Mouse (Mus musculus): ENCODE measurements at regions not wholly inside any gene's neighbourhood (a gene's known extent, or its start where the extent isn't known, plus 50 kb on each side); places are given as distances from the start of the nearest gene placed in this dataset.

GRCm38 (mm10) chr4:33798654-33799053, 125.7 kb upstream of the Cnr1 start:
- TF ChIP-seq TCF12 (IDR thresholded peaks at IDR 0.05; ENCODE audit: low read depth, low read length) (no peak), EP300 (IDR thresholded peaks at IDR 0.05; ENCODE audit: low read length) (no peak)
- H3K4me1 ChIP-seq (ENCODE audit: control insufficient read depth in 1 of 2, insufficient read depth in 2 of 2): no peaks in the 10 kb centered on the region
- dilution Hi-C loops (cut with MboI; ENCODE audit: extremely low pct_ligation_motif_present, extremely low pct_unique_long_range_greater_than_20kb, low sequenced_read_pairs) (no loop called here), in situ Hi-C loops (cut with MboI; ENCODE audit: low pct_ligation_motif_present, low pct_unique_long_range_greater_than_20kb, low sequenced_read_pairs) (no loop called here)
- H3K9me3 ChIP-seq (replicated peaks; ENCODE audit: low read length): no peaks in the 10 kb centered on the region
- no peak overlapping the region for H3K27ac ChIP-seq (ENCODE audit: insufficient read depth, low read depth)
- DNase-seq (ENCODE audit: extremely low read depth): no peak
- no peaks in the 10 kb centered on the region for H3K27me3 ChIP-seq (replicated peaks)
- H3K36me3 ChIP-seq (replicated peaks in 1 of 2; ENCODE audit: control insufficient read depth in 1 of 2, insufficient read depth in 1 of 2, low read length in 1 of 2): no peaks in the 10 kb centered on the region
- H3K4me2 ChIP-seq (ENCODE audit: insufficient read depth, low read depth, poor library complexity, severe bottlenecking): no peak overlapping the region
- H3K9ac ChIP-seq (ENCODE audit: insufficient read depth, low read depth): no peak overlapping the region
- H3K79me2 ChIP-seq (replicated peaks; ENCODE audit: control insufficient read depth, extremely low read depth, insufficient read depth, poor library complexity, severe bottlenecking): no peaks in the 10 kb centered on the region
- no peak overlapping the region for H3K4me3 ChIP-seq (replicated peaks in 1 of 3; ENCODE audit: low read depth in 2 of 3, low read length in 2 of 3, poor library complexity in 1 of 3)

GRCm38 (mm10) chr4:33799110-33799509, 125.3 kb upstream of the Cnr1 start:
- H3K9ac ChIP-seq (ENCODE audit: insufficient read depth, low read depth): no peak overlapping the region
- no peaks in the 10 kb centered on the region for H3K27me3 ChIP-seq (replicated peaks)
- no peak overlapping the region for H3K4me3 ChIP-seq (replicated peaks in 1 of 3; ENCODE audit: low read depth in 2 of 3, low read length in 2 of 3, poor library complexity in 1 of 3)
- no peak overlapping the region for H3K27ac ChIP-seq (ENCODE audit: insufficient read depth, low read depth)
- no peaks in the 10 kb centered on the region for H3K36me3 ChIP-seq (replicated peaks in 1 of 2; ENCODE audit: control insufficient read depth in 1 of 2, insufficient read depth in 1 of 2, low read length in 1 of 2)
- no peak overlapping the region for H3K4me2 ChIP-seq (ENCODE audit: insufficient read depth, low read depth, poor library complexity, severe bottlenecking)
- H3K79me2 ChIP-seq (replicated peaks; ENCODE audit: control insufficient read depth, extremely low read depth, insufficient read depth, poor library complexity, severe bottlenecking): no peaks in the 10 kb centered on the region
- no peaks in the 10 kb centered on the region for H3K4me1 ChIP-seq (ENCODE audit: control insufficient read depth in 1 of 2, insufficient read depth in 2 of 2)
- dilution Hi-C loops (cut with MboI; ENCODE audit: extremely low pct_ligation_motif_present, extremely low pct_unique_long_range_greater_than_20kb, low sequenced_read_pairs) (no loop called here), in situ Hi-C loops (cut with MboI; ENCODE audit: low pct_ligation_motif_present, low pct_unique_long_range_greater_than_20kb, low sequenced_read_pairs) (no loop called here)
- DNase-seq (ENCODE audit: extremely low read depth): no peak
- no peaks in the 10 kb centered on the region for H3K9me3 ChIP-seq (replicated peaks; ENCODE audit: low read length)
- no peak for TF ChIP-seq CHD1 (IDR thresholded peaks at IDR 0.05; ENCODE audit: low read depth, low read length)
- no peak for TF ChIP-seq TBP (conservative IDR thresholded peaks at IDR 0.05; ENCODE audit: low read depth, low read length)
- TF ChIP-seq POLR2AphosphoS2 (IDR thresholded peaks at IDR 0.05; ENCODE audit: low read depth, low read length): no peak
- no peak for TF ChIP-seq KAT2A (IDR thresholded peaks at IDR 0.05; ENCODE audit: insufficient replicate concordance, low read length)
- no peak for TF ChIP-seq ELF1 (IDR thresholded peaks at IDR 0.05; ENCODE audit: low read depth, low read length)
- TF ChIP-seq UBTF (IDR thresholded peaks at IDR 0.05; ENCODE audit: low read depth, low read length): no peak
- TF ChIP-seq CHD2 (IDR thresholded peaks at IDR 0.05; ENCODE audit: low read length): no peak
- no peak for TF ChIP-seq USF2 (conservative IDR thresholded peaks at IDR 0.05; ENCODE audit: low read depth, low read length)
- TF ChIP-seq ZKSCAN1 (IDR thresholded peaks at IDR 0.05; ENCODE audit: borderline replicate concordance, low read depth, low read length): no peak
- TF ChIP-seq E2F4 (IDR thresholded peaks at IDR 0.05; ENCODE audit: insufficient replicate concordance, low read depth, low read length): no peak
- no peak for TF ChIP-seq MEF2A (IDR thresholded peaks at IDR 0.05; ENCODE audit: borderline replicate concordance, low read depth, low read length)
- no peak for TF ChIP-seq NELFE (IDR thresholded peaks at IDR 0.05; ENCODE audit: low read depth, low read length)
- no peak for TF ChIP-seq MYC (IDR thresholded peaks at IDR 0.05; ENCODE audit: low read depth, low read length)
- no peak for TF ChIP-seq MAFK (IDR thresholded peaks at IDR 0.05; ENCODE audit: insufficient replicate concordance, low read length)
- TF ChIP-seq MXI1 (IDR thresholded peaks at IDR 0.05; ENCODE audit: low read depth, low read length): no peak
